Mouse (Mus musculus): Measurements from ENCODE around the gene Poldip2.

DNA sequence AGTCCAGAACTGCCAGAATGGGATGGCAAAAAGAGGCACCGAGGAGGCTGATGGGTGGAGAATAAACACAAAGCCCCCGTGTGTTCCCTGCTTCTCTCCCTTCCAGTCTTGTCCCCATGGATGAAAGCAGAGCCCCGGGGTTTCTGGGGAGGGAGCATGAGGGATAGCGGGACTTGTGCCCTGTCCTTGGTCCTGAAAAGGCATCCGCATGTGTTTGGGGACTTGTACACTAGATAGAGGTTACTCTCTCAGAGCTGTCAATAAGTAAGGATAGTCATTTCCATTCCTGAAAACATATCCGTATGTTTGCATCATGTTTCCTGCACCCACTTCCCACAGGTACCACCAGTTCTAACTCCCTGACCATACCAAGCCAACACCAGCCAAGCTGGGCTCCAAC is 16.1 kb upstream of the Poldip2 start:
- TF ChIP-seq GATA1 (IDR thresholded peaks at IDR 0.05; ENCODE audit: low read length) (no peak), TAL1 (IDR thresholded peaks at IDR 0.05; ENCODE audit: low read length) (no peak)

All from erythroblast, embryonic 14.5 days (primary cell).